Mouse (Mus musculus) forebrain, embryonic 14.5 days (tissue): Measurements from ENCODE around the gene Nhlh1. TPM values are rescaled to one million over a fixed set of nuclear protein-coding genes. Genes with fewer than 3 reads are reported as not detected.

Source experiments
- ATAC-seq: fragments of 200-750 bp; cut with Nextera tagmentation; 2 replicates; pipeline ENCODE4 v1.8.0; 2017; ENCODE audit warnings: mild to moderate bottlenecking, moderate library complexity
- DNase-seq: peaks from one replicate; pipeline ENCODE4 v3.0.0-alpha.2; 2015; ENCODE audit warnings: low spot score
- H3K27ac ChIP-seq: fragments of 300-500 bp; sonication (generic); 2 replicates; pipeline ENCODE4 v1.5.1; 2014; ENCODE audit warnings: low read depth, mild to moderate bottlenecking, control low read depth, low read length, moderate library complexity
- H3K27me3 ChIP-seq: fragments of 300-500 bp; sonication (generic); replicated peaks from 2 replicates; pipeline ENCODE4 v1.6.1; 2014; ENCODE audit warnings: low read length, control low read depth, mixed read lengths; ENCODE audit not compliant: control insufficient read depth, insufficient read depth
- H3K36me3 ChIP-seq: fragments of 300-500 bp; sonication (generic); 2 replicates; pipeline ENCODE4 v1.6.1; 2014; ENCODE audit warnings: low read length, control low read depth; ENCODE audit not compliant: control insufficient read depth, insufficient read depth
- H3K4me1 ChIP-seq: fragments of 300-500 bp; sonication (generic); 2 replicates; pipeline ENCODE4 v1.6.1; 2014; ENCODE audit warnings: antibody characterized with exemption, low read length, control low read depth; ENCODE audit not compliant: control insufficient read depth, insufficient read depth
- H3K4me2 ChIP-seq: fragments of 300-500 bp; sonication (generic); 2 replicates; pipeline ENCODE4 v1.6.1; 2014; ENCODE audit warnings: mild to moderate bottlenecking, control low read depth, low read length
- H3K4me3 ChIP-seq: fragments of 300-500 bp; sonication (generic); 2 replicates; pipeline ENCODE4 v1.5.1; 2014; ENCODE audit warnings: low read depth, low read length, control low read depth
- H3K9ac ChIP-seq: fragments of 300-500 bp; sonication (generic); 2 replicates; pipeline ENCODE4 v1.6.1; 2014; ENCODE audit warnings: mild to moderate bottlenecking, low read length, control low read depth, moderate library complexity
- H3K9me3 ChIP-seq: fragments of 300-500 bp; sonication (generic); replicated peaks from 2 replicates; pipeline ENCODE4 v1.6.1; 2016; ENCODE audit warnings: low read length, control low read depth, mixed read lengths; ENCODE audit not compliant: control insufficient read depth
- WGBS: fragments of 180-500 bp; shearing (Covaris S2); extraction: QIAGEN DNeasy Blood & Tissue Kit; methylation state at CpG from one replicate; pipeline ENCODE4 v1.1.7; 2014; 5-methylcytosine and 5-hydroxymethylcytosine counted together
- polyA plus RNA-seq: library from polyadenylated mRNA; unstranded; fragments of >200 nt; fragmentation: Nextera tagmentation; extraction: Ambion mirVana; gene quantifications from 2 replicates; pipeline ENCODE4 v1.2.1, GENCODE M21; 2014

Nhlh1 gene
- polyA plus RNA-seq, 1 experiment from 2014 or later: 7.4 TPM

DNA sequence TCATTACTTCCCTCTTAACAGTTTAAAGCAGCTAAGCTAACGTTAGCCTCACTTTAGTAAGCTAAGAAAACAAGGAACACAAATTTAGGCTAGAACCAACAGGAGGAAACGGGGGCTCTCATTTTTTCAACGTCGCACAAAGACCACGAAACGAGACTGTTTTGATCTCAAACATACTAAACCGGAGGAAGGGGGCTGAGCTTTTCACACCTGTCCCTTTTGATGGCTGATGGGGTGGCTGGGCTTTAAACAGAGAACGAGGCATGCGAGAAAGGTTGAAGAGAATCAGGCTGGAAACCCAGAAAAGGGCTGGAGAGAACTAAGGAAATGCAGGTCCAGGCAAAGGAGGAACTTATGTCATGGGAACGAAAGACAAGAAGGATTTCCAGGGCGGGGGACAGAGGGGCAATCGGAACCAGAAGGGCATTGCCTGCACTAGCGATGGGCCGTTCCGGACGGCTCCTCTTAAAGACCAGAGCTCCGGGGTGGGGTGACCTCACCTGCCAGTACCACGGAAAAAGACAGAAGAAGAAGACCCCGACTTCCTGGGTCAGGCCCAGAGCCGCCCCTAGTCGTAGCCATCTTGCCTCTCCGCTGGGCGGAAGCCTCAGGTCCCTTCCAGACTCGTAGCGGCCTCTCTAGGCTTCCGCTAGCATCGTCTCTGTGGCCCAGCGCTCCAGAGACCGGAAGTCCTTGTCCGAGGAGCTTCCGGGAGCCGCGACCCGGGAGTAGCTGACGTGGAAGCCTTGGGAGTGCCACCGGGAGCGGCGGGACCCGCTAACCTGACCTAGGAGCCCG, 24.9 kb upstream of the Nhlh1 start, which contains the start of the genes Copa and Ncstn:
Gene Copa (plus strand): TSS at position 429 of the 798 bp plus-strand sequence.
Gene Ncstn (minus strand): TSS at position 695 of the 798 bp plus-strand sequence.
- DNase-seq: peak; percentile 98
- Histone ChIP-seq H3K9ac (peak within 1 kb of the TSS; percentile 85), H3K4me1 (peaks cover 11% of the 10 kb centered on the region), H3K9me3 (no peaks in the 10 kb centered on the region), H3K4me3 (peak within 1 kb of the TSS; percentile 71), H3K27me3 (no peaks in the 10 kb centered on the region), H3K36me3 (peaks cover 29% of the 10 kb centered on the region), H3K27ac (peak within 1 kb of the TSS; percentile 73), H3K4me2 (peak within 1 kb of the TSS; percentile 86)
- WGBS: 1% methylated on average over 40 of the region's 40 CpGs
- peak; percentile 99 for ATAC-seq

DNA sequence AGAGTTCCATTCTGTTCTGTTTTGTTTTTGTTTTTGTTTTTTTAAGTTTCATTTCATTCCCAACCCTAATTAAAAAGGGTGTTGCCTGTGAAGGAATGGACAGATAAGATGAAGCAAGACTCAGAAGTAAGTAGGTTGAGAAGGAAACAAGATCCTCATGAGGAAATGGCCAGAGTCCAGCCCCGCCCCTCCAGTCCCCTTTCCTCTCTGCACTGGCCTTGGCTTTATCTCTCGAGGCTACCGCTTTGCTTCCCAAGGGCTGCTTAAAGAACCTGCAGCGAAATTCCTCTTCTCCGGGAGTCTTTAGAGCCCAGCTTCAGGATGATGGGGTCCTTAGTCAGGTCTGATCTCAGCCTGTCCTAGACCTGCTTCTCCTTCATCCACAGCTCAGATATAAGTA, 20.6 kb upstream of the Nhlh1 start:
- H3K9ac ChIP-seq: no peak overlapping the region
- no peaks in the 10 kb centered on the region for H3K27me3 ChIP-seq
- H3K4me2 ChIP-seq: no peak overlapping the region
- DNase-seq (no peak), ATAC-seq (no peak)
- peaks cover 3% of the 10 kb centered on the region; the same call in 1 of the 2 replicates for H3K4me1 ChIP-seq
- H3K9me3 ChIP-seq: no peaks in the 10 kb centered on the region
- H3K36me3 ChIP-seq: peaks cover 65% of the 10 kb centered on the region
- no peak overlapping the region for H3K27ac ChIP-seq
- H3K4me3 ChIP-seq: no peak overlapping the region
- 80% methylated on average over 5 of the region's 5 CpGs for WGBS

DNA sequence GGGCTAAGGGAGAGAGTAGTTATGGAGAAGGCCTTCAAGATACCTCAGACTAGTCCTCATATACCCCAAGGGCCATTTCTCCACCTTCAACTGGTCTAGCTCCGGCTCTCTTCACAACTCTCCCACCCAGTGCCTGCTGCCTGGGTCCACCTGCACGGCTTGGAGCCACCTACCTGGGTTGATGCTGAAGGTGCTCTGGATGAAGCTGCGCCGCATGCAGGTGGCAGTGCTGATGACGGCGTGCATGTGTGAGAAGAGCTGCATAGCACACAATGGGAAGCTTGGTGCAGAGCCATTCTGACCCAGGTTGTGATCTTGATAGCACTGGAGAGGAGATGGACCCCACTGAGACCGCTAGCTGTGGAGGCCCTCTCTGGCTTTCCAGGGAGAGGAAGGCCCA, 15.2 kb upstream of the Nhlh1 start:
- H3K27ac ChIP-seq: no peak overlapping the region
- over 99% methylated on average over 7 of the region's 7 CpGs for WGBS
- H3K27me3 ChIP-seq: no peaks in the 10 kb centered on the region
- H3K4me1 ChIP-seq: no peaks in the 10 kb centered on the region
- H3K4me2 ChIP-seq: no peak overlapping the region
- no peak overlapping the region for H3K9ac ChIP-seq
- ATAC-seq: no peak
- no peak for DNase-seq
- H3K9me3 ChIP-seq: no peaks in the 10 kb centered on the region
- H3K36me3 ChIP-seq: peaks cover 91% of the 10 kb centered on the region
- H3K4me3 ChIP-seq: no peak overlapping the region

DNA sequence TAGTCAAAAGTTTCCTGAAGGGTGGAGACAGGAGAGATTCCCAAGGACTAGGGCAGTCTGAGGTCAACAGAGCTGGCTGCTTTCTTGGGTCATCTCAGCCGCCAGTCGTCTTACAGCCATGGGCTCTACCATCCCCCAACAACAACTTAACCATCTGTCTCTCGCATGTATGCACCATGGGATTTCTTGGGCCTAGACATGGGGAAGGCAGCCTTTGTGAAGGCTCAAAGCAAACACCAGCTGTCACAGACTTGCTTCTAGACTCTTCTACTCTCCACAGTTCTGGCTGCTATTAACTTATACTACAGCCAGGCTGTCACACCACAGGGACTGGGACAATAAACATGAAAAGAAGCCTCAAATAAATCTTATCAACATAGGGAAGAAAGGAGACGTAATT, 14.2 kb upstream of the Nhlh1 start:
- WGBS: 61% methylated on average over 4 of the region's 4 CpGs
- H3K4me2 ChIP-seq: no peak overlapping the region
- no peaks in the 10 kb centered on the region for H3K27me3 ChIP-seq
- no peaks in the 10 kb centered on the region for H3K9me3 ChIP-seq
- H3K27ac ChIP-seq: peak overlapping the region; percentile 33; the same call in 1 of the 2 replicates
- H3K4me1 ChIP-seq: no peaks in the 10 kb centered on the region
- ATAC-seq (peak; percentile 85), DNase-seq (peak; percentile 65)
- H3K4me3 ChIP-seq: no peak overlapping the region
- H3K9ac ChIP-seq: no peak overlapping the region
- H3K36me3 ChIP-seq: peaks cover 100% of the 10 kb centered on the region

DNA sequence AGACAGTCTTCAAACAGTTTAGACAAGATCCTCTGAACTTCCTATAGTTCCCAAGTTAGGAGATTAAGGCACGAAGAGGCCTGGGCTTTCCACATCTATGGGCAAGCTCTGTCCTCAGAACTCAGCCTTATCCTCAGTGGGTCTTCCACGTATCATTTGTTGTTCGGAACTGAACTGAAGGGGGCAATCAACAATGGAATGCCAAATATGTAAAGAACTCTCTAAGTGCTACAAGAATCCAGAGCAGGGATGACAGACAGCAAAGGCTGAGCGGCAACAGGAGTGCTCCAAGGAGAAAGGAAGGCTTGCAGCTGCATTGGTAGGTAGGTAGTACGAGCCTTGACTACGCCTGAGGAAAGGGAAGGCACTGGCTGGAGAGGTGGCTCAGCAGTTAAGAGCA, 12.9 kb upstream of the Nhlh1 start:
- H3K4me2 ChIP-seq: no peak overlapping the region
- H3K9ac ChIP-seq: no peak overlapping the region
- ATAC-seq (no peak), DNase-seq (no peak)
- no peak overlapping the region for H3K4me3 ChIP-seq
- no peaks in the 10 kb centered on the region for H3K4me1 ChIP-seq
- no peak overlapping the region for H3K27ac ChIP-seq
- no peaks in the 10 kb centered on the region for H3K27me3 ChIP-seq
- peaks cover 100% of the 10 kb centered on the region for H3K36me3 ChIP-seq
- WGBS: 90% methylated on average over 6 of the region's 6 CpGs
- H3K9me3 ChIP-seq: no peaks in the 10 kb centered on the region

DNA sequence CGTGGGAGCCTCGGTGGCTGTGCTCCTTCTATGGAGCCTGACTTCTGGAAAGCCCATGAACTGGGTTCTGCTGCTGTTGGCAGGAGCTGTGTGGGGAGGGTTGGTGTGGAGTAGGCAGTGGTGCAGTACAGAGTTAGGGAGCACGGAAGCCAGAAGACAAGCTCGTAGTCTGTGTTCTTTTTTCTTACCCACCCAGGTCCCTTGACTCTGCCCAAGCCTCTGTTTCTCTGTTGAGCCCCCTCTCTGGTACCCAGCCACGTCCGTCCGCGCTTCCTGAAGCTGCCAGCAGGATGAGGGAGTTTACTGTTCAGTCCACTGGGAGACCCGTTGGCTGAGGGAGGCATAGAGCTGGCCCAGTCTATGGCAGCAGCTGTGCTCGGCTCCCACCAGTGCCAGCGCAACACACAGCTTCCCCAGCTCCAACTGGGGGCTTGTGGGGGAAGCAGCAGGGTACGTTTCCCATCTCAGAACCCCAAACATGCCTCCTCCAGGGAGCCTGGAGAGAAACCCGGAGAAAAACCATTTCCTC, 7.3 kb upstream of the Nhlh1 start:
- H3K4me2 ChIP-seq: no peak overlapping the region
- 63% methylated on average over 13 of the region's 13 CpGs for WGBS
- H3K4me3 ChIP-seq: no peak overlapping the region
- H3K27ac ChIP-seq: peak overlapping the region; percentile 63
- H3K9me3 ChIP-seq: no peaks in the 10 kb centered on the region
- ATAC-seq: peak; percentile 61; the same call in 1 of the 2 replicates
- peaks cover 56% of the 10 kb centered on the region for H3K36me3 ChIP-seq
- H3K4me1 ChIP-seq: peaks cover 9% of the 10 kb centered on the region; the same call in 1 of the 2 replicates
- peak; percentile 41 for DNase-seq
- peak overlapping the region; percentile 8; the same call in 1 of the 2 replicates for H3K9ac ChIP-seq
- no peaks in the 10 kb centered on the region for H3K27me3 ChIP-seq

DNA sequence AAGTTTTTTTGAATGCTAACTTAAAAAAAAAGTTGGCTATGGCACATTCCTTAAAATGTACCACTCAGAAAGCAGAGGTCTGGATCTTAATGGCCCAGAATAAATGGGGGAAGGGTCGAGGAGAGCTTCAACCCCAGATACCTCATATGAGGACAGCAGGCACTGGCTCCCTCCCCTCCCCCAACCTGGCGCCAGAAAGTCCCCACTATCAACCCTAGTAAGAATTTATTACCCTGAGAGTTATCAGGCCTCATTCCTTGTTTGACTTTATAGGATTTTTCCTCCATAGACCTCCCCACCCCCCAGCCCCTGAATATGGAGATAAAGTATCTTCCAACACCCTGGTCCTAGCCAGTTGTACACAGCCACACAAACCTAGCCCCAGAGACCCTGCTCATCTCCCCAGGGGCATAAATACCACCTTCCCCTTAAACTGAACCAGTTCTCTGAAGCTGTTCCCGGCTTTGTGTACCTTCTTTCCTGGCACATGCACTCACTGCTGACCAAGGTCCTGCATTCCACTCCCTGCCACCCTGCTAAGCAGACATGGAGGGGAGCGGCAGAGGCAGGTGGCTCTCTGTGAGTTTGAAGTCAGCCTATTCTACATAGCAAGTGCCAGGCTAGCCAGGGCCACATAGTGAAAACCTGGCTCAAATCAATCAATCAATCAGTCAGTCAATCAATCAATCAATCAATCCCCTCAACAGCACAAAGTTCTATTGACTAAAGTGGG, 6.1 kb upstream of the Nhlh1 start:
- H3K27ac ChIP-seq: no peak overlapping the region
- ATAC-seq (no peak), DNase-seq (no peak)
- H3K9ac ChIP-seq: no peak overlapping the region
- peaks cover 13% of the 10 kb centered on the region; the same call in 1 of the 2 replicates for H3K4me1 ChIP-seq
- WGBS: 61% methylated on average over 4 of the region's 4 CpGs
- no peaks in the 10 kb centered on the region for H3K9me3 ChIP-seq
- H3K4me3 ChIP-seq: no peak overlapping the region
- peaks cover 44% of the 10 kb centered on the region for H3K36me3 ChIP-seq
- no peaks in the 10 kb centered on the region for H3K27me3 ChIP-seq
- no peak overlapping the region for H3K4me2 ChIP-seq

DNA sequence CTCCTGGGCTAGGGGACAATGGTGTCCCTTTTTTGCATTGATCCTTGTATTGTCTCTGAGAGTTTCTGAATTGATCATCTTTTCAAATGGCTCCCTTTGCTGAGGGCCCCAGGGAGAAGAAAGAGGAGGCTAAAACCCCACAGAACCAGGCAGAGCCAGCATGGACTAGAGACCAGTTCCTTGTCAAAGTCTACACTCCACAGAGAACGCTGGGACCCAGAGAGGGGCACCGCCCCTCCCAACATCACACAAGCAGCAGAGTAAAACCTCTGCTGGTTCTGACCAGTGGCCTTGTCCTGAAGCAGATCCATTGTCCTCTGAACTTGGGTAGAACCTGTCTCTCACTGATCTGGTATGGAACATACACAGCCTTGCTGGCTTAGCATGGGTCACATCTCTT, 4.7 kb upstream of the Nhlh1 start:
- DNase-seq: no peak
- Histone ChIP-seq H3K9ac (no peak overlapping the region), H3K27ac (peak overlapping the region; percentile 87; the same call in 1 of the 2 replicates), H3K4me1 (peaks cover 14% of the 10 kb centered on the region; the same call in 1 of the 2 replicates), H3K27me3 (no peaks in the 10 kb centered on the region), H3K4me2 (no peak overlapping the region), H3K4me3 (no peak overlapping the region), H3K9me3 (no peaks in the 10 kb centered on the region), H3K36me3 (peaks cover 30% of the 10 kb centered on the region)
- 90% methylated on average over 2 of the region's 2 CpGs for whole genome bisulfite sequencing
- ATAC-seq: no peak
